Mouse (Mus musculus): ENCODE measurements at regions not wholly inside any gene's neighbourhood (a gene's known extent, or its start where the extent isn't known, plus 50 kb on each side); places are given as distances from the start of the nearest gene placed in this dataset.
A peak's percentile ranks its signal among the peaks of the same experiment; 100 is the strongest.

- peak; percentile 69 to 71 for DNase-seq (ENCODE audit: low spot score in 2 of 2)
Observed at GRCm38 (mm10) chr10:120666985-120667677, 190.9 kb upstream of the Hmga2 start.

DNA sequence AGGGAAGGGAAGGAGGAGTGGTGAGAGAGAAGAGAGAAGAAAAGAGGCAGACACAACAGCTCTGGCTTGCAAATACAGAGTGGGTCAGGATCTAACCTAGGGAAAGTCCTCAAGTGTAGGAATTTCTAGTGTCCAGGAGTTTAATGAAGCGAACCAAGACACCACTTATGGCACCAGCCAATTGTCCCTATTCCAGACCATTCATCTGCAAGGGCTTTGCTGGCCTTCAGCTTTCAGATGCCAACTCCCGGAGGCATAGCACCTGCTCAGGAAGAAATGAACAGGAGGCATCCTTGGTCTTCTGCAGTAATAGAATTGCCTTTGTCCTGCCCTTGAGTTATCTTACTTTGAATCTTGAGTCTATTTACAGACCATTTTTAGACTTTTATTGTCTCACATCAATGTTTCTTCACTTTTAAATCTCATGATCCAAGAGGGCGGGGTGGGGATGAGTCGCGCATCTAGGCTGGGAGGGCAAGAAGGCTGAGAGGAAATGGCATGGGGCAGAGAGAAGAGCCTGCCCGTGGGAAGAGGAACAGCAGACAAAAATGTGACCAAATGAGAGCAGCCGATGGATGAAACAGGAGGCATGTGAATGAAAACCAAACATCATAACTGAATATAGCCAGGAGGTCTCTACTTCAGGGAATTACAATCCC lies 190.1 kb upstream of the Hmga2 start:
- no peak for DNase-seq (ENCODE audit: low spot score in 2 of 2)

GRCm38 (mm10) chr10:120665670-120666069 lies 189.4 kb upstream of the Hmga2 start:
- DNase-seq (ENCODE audit: low spot score in 2 of 2): no peak

DNA sequence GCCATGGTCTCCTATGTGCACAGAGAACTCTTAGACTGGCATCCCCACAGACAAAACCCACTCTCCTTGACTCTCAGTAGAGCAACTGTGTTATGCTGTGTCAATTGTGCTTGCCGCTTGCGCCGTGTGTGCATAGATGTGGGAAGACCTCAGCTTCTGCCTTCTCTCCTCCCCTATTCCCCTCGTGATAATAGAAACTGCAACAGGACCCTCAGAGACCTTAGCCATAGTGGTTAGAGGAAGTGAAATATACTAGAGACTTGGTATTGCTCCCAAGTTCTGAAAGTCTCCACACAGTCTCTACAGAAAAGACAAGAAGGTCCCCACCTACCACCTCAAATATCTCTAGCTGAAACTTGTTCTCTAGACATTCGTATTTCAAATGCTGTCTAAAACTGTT lies 188.2 kb upstream of the Hmga2 start:
- DNase-seq (ENCODE audit: low spot score in 2 of 2): no peak

DNA sequence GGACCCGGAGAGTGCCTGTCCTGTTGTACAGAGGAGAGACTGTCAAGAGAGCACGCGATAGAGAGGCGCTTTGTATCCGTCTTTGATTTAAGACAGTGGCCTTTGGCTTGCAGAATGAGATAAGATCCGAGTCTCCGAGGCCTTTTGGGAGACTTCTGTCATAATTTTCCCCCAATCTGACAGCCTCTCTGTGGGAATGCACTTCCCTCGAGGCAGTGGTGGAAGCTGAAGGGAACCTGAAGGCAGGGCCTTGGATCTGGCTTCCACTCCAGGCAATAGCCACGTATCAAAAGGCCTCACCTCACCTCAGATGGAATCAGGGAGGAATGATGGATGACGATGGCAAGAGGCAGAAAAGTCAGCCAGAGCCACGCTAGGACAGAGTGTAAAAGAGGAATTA lies 187.1 kb upstream of the Hmga2 start:
- DNase-seq (ENCODE audit: low spot score in 2 of 2): no peak

GRCm38 (mm10) chr10:120660503-120660902 lies 184.2 kb upstream of the Hmga2 start:
- no peak for DNase-seq (ENCODE audit: low spot score in 2 of 2)

- no peak for DNase-seq (ENCODE audit: low spot score in 2 of 2)
Observed at GRCm38 (mm10) chr10:120655238-120655931, 179.1 kb upstream of the Hmga2 start.

DNA sequence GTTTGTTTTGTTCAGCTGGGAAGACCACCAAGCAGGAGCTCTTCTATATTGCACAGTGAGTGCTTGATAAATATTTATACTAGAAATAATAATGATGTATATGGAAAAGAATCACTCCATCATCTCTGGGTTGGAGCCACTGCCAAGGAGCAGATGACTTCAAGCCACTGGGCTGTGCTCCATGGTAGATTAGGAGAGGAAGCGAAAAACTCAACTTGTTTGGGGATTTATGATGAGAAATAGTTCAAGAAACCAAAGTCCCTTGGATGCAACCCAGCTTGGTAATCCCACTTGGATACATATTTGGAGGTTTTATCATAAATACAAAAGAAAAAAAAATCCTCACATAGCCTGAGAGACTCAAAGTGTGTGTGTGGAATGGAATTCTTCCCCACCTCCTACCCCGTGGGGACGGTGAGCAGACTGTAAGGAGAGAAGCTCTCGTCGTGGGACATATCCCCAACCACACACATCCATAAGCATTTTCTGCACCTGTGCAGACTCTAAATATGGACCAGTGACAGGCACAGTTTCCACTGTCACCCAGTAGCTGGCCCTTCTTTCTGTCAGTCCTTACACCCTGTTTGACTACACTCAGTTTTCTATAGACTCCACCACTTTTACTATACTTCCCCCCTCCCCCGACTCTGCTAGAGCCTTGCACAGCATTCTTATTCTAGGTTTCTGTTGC lies 176.4 kb upstream of the Hmga2 start:
- DNase-seq (ENCODE audit: low spot score in 2 of 2): no peak

GRCm38 (mm10) chr10:120651845-120652244 lies 175.6 kb upstream of the Hmga2 start:
- no peak for DNase-seq (ENCODE audit: low spot score in 2 of 2)

GRCm38 (mm10) chr10:120650336-120650735 lies 174.1 kb upstream of the Hmga2 start:
- no peak for DNase-seq (ENCODE audit: low spot score in 2 of 2)

DNA sequence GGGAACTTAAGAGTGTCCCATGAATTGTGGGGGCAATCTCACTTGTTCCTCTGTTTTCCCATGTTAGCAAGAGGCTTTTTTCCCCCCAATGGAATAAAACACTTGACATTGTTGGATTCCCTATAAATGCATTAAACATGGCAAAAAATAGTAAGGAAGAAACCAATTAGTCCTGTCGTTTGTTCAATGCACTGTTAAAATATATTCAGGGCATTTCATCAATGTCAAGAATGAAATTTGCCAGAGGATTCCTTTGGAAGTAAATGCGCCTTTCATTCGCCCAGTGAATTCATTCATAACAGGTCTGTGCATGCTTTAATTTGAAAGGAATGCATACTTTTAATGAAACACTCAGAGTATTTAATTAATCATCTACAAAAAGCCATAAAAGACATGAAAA lies 172.5 kb upstream of the Hmga2 start:
- DNase-seq (ENCODE audit: low spot score in 2 of 2): no peak

GRCm38 (mm10) chr10:120648031-120648430 lies 171.8 kb upstream of the Hmga2 start:
- no peak for DNase-seq (ENCODE audit: low spot score in 2 of 2)

GRCm38 (mm10) chr10:120647323-120647722 lies 171.1 kb upstream of the Hmga2 start:
- DNase-seq (ENCODE audit: low spot score in 2 of 2): no peak

DNA sequence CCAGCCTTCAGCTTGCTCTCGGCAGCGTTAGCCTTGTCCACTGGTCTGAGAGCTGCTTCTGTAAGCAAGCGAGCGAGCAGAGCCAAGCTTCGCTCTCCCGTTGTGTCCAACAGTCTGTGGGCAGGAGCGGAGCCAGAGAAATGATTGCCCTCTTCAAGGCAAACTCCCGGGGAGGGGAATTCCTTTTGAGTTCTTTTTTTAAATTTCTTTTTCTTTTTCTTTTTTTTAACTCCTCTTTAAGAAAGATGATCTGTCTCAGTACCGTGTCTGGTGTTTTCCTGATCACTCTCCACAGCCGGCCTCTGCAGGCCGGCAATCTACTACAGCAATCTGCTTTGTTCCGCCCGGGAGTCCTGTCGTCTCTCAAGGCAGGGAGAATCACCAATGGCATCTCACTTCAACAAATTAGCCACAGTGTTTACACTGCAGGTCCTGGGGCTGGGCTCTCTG lies 170.6 kb upstream of the Hmga2 start:
- peak in 1 of 2 experiments; percentile 15 for DNase-seq (ENCODE audit: low spot score in 2 of 2)

GRCm38 (mm10) chr10:120640847-120641246 lies 164.6 kb upstream of the Hmga2 start:
- DNase-seq (ENCODE audit: low spot score in 2 of 2): no peak

- DNase-seq (ENCODE audit: low spot score in 2 of 2): no peak
Observed at GRCm38 (mm10) chr10:120638316-120638715, 162.0 kb upstream of the Hmga2 start.

DNA sequence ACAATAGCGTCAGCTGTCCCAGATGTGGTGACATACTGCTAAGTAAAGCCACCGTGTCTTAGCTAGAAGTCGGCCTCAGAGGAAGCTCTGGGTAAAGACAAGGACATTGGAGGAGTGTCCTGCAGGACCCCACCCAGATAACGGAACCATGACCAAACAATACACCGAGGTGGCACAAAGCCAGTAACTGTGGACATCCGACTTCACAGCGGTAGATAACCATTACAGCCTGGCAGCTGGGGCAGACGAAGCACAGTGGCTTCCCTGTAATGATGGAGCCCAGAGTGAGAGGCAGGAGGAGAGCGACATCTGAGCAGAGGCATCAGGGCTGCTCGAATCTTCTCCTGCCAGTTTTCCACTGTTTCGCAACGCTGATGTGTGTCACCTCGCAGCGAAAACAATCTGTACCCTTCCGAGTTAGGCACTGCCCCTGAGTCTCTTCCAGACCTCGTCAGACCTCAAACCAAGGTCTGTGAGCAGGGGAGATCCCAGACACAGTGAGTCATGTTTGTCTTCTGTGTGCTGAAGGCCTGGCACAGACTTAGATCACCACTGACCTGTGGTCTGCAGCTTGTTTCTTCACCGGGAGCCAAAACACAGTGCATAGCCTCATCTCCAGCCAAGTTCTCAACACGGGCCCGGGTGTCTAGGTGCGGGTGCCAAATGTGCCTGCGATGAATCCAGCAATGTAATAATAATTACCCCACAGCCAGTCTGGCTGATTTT lies 159.7 kb upstream of the Hmga2 start:
- DNase-seq (ENCODE audit: low spot score in 2 of 2): peak; percentile 45 to 69

DNA sequence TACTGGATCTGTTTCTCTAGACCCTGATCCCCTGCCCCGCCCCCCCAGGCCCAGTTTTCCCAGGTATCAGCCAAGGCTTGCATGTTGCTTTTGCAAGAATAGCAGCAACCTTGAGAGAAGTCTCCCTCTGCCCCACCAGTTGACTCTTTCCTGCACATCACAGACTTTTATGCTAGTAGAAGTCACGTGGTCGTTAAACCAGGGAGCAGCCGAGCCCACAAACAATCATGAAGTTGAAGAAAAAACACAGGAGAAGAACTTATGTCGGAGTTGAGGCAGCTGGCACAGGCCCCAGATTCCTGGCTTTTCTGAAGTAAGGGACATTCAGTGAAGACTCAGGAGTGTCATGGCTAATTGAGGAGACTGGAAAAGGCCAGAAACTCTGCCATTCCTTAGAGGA lies 158.9 kb upstream of the Hmga2 start:
- DNase-seq (ENCODE audit: low spot score in 2 of 2): no peak

DNA sequence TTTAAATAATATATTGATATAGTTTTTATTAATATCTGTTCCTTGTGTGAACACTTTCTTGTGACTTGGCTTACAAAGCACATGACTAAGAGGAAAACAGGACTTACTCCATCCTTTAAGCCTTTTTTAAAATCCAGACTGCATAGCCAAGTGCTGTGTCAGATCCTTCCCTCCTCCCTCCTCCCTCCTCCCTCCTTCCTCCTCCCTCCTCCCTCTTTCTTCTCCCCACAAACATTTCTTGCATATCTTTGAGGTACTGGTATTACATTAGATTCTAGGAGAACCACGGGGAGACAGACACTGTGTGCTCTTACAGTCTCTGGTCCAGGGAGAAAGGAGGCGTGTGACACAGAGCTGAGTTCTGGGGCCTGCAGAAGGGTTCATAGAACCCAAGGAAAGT lies 155.8 kb upstream of the Hmga2 start:
- DNase-seq (ENCODE audit: low spot score in 2 of 2): no peak

GRCm38 (mm10) chr10:120628066-120628465 lies 151.8 kb upstream of the Hmga2 start:
- no peak for DNase-seq (ENCODE audit: low spot score in 2 of 2)

DNA sequence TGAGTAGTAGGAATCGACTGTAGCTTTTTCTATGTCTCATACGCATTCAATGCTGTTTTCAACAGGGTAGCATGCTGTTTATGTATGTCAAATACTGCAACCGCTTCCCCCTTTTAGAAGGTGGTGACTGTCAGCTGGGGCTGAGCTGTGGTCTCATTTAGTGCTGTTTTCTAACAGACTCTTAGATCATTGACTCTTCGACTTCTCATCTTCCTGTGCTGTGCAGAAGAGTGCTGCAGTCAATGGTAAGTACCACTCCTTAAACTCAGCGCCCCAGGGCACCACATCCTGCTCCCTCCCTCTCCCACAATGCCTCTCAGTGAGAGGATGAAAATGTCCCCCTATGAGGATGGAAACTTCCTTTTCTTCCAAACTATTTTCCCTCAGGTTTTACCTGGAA lies 149.2 kb upstream of the Hmga2 start:
- DNase-seq (ENCODE audit: low spot score in 2 of 2): no peak
